ENCODE assay signal across 9 mouse cellular contexts in genomic region chr2:27953866-27954265, GRCm38 (mm10).
DNase-seq lines count a peak whose midpoint lies in the region; ATAC-seq lines count a peak whose summit lies in the region.
"Had no signal": no experiment of that assay in that cellular context is flagged by ENCODE, and none has a peak within 500 bp of the region (broad histone marks: within the 10 kb centered on the region; RNA-seq: fewer than 3 reads in every experiment).

No protein-coding gene starts in this region.

- no peak overlapping the region for H3K4me2 ChIP-seq in stomach, embryonic 14.5 days (replicated peaks; ENCODE audit: low read depth, low read length)

- WGBS in stomach, embryonic 14.5 days = 65% methylated on average over 3 of the region's 3 CpGs
- WGBS in forebrain, embryonic 10.5 days = 91% methylated on average over 3 of the region's 3 CpGs

- no peaks in the 10 kb centered on the region for H3K27me3 ChIP-seq in stomach, embryonic 14.5 days (ENCODE audit: control insufficient read depth, insufficient read depth, low read length)
- no peaks in the 10 kb centered on the region for H3K27me3 ChIP-seq in forebrain, embryonic 10.5 days (ENCODE audit: poor library complexity, severe bottlenecking)

- peaks cover 41% of the 10 kb centered on the region for H3K4me1 ChIP-seq in stomach, embryonic 14.5 days (ENCODE audit: control insufficient read depth, insufficient read depth, low read length)
- peaks cover 31% of the 10 kb centered on the region for H3K4me1 ChIP-seq in forebrain, embryonic 10.5 days

- no peaks in the 10 kb centered on the region for H3K9me3 ChIP-seq in stomach, embryonic 14.5 days (ENCODE audit: control insufficient read depth, low read depth, low read length)
- H3K9me3 ChIP-seq in forebrain, embryonic 10.5 days = no peaks in the 10 kb centered on the region

- intact Hi-C loops in left cerebral cortex, postnatal 4 days (cut with DNase I) = no loop called here
- intact Hi-C loops in left cerebral cortex, postnatal 36 days (cut with DNase I) = no loop called here
- intact Hi-C loops in heart, postnatal 25 days (cut with DNase I) = no loop called here

- ATAC-seq in stomach, embryonic 14.5 days (ENCODE audit: insufficient number of reproducible peaks, insufficient read depth, low FRiP score, low read depth) = no peak

- H3K4me3 ChIP-seq in stomach, embryonic 14.5 days (ENCODE audit: low read depth, low read length) = no peak overlapping the region
- no peak overlapping the region for H3K4me3 ChIP-seq in forebrain, embryonic 10.5 days
- H3K4me3 ChIP-seq: layer of hippocampus, adult 2 months had no signal

- peak; percentile 71 for DNase-seq in left cerebral cortex, postnatal 4 days
- no peak for DNase-seq in left cerebral cortex, postnatal 36 days (ENCODE audit: low spot score in 2 of 2)
- peak; percentile 31 for DNase-seq in cerebellum, adult 9-10 months
- peak; percentile 52 for DNase-seq in heart, postnatal 25 days (ENCODE audit: low spot score)
- DNase-seq in T-cell, adult 2 months (ENCODE audit: low spot score) = no peak
- no peak for DNase-seq in forebrain, embryonic 10.5 days (ENCODE audit: extremely low spot score, low spot score)
- DNase-seq in urinary bladder, postnatal 10 days (ENCODE audit: low spot score) = no peak

- H3K36me3 ChIP-seq in stomach, embryonic 14.5 days (ENCODE audit: control insufficient read depth, insufficient read depth, low read length) = peaks cover 41% of the 10 kb centered on the region
- H3K36me3 ChIP-seq in forebrain, embryonic 10.5 days (replicated peaks) = peaks cover 27% of the 10 kb centered on the region

- no peak overlapping the region for H3K9ac ChIP-seq in stomach, embryonic 14.5 days (replicated peaks; ENCODE audit: low read depth, low read length)

- H3K27ac ChIP-seq in stomach, embryonic 14.5 days (ENCODE audit: low read length) = peak overlapping the region; percentile 78
- H3K27ac ChIP-seq in forebrain, embryonic 10.5 days = no peak overlapping the region
- H3K27ac ChIP-seq: layer of hippocampus, adult 2 months had no signal

Comparison
In these comparisons a context has a peak if more than half of its experiments do, and no peak if none do; other contexts are left out.
1. DNase-seq: peak in left cerebral cortex, postnatal 4 days (single experiment), cerebellum, adult 9-10 months (single experiment) and heart, postnatal 25 days (single experiment); none in left cerebral cortex, postnatal 36 days (0 of 2), T-cell, adult 2 months (single experiment), forebrain, embryonic 10.5 days (single experiment) and urinary bladder, postnatal 10 days (single experiment).